Mouse (Mus musculus): ENCODE measurements around the gene Arsa. TPM values are rescaled to one million over a fixed set of nuclear protein-coding genes. Genes with fewer than 3 reads are reported as not detected.

Gene Arsa
- 45.2 and 46.6 TPM in 2 replicates for polyA plus RNA-seq (2012; rRNA removed)

DNA sequence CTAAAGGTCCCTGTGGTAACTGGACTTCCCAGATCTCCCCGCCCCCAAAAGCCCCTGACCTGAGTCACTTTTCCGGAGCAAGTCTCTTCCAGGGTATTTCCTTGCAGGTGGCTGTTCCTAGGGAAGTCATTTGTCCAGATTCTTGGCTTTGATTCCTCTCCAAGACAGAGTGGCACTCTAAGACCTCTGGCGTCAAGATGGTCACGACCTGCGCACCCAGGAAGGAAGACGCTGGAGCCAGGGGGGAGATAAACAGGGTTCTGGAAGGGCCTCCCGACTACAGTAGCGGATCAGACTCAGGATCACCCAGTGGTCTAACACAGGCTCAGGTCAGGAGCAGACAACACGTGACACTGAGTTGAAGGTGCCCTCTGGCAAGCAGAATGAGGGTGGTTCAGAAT, at the start of gene Arsa:
Gene Arsa, minus strand, starts transcription at position 335 of the 401 bp plus-strand sequence.

DNA sequence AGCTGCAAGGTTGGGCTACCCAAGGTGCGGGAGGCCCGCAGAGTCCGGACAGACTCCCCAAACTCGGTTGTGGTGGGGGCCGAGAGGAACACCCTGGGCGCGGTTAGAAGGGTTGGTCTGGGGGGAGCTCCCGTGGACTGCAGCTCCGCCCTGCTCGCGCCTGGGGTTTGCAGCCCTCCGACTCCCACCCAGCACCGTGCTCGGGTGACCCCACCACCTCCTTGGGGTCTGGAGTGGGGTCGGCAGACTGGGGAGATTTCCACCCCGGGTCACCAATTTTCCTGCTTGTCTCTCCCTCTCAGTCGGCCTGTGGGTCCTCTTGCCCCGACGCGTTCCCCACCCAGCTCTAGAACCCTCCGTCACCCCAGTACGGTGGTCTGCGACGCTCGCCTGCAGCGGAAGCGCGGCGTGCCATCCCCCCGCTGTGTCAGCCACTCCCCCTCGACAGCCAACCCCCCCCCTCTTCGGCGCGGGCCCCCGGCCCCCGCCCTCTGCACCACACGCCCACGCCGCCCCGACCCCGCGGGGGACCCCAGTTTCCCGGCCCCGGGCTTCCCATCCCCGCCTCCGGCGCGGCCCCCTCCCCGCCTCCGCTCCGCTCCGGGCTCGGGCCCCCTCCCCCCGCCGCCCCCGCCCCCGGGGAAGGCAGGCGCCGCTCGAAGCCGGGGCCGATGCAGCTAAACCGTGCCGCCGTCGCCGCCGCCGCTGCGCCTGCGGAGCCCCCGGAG, 21.9 kb upstream of the Arsa start, which contains the start of gene Shank3:
Gene Shank3, plus strand, starts transcription at position 663 of the 728 bp plus-strand sequence.

DNA sequence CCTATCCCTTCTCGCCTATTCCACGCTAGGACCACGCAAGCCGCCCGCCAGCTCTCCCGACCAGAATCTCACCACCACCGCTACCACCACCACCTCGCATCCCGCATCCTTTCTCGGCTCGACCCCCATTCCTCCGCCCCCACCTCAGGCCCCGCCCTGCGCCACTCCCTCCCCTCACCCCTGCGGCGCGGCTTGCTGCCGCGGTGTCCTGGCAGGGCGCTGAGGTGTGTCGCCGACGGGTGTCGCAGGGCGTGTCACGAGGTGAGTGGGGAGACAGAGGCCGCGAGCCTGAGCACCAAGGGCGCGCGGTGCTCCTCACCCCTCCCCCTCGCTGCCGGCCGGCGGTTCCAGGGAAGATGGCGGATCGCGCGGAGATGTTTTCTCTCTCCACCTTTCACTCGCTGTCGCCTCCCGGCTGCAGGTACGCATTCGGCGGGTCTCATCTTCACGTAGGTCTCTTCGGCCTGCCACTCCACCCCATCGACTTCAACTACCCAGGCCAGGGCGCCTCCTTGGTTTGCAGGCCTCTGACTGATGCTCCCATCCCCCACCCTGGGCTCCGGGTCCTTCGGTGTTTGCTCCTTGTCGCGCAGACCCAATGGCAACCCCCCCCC, 23.3 kb downstream of the Arsa start, which contains the start of gene Mapk8ip2:
Gene Mapk8ip2, plus strand, starts transcription at position 49 of the 614 bp plus-strand sequence.

DNA sequence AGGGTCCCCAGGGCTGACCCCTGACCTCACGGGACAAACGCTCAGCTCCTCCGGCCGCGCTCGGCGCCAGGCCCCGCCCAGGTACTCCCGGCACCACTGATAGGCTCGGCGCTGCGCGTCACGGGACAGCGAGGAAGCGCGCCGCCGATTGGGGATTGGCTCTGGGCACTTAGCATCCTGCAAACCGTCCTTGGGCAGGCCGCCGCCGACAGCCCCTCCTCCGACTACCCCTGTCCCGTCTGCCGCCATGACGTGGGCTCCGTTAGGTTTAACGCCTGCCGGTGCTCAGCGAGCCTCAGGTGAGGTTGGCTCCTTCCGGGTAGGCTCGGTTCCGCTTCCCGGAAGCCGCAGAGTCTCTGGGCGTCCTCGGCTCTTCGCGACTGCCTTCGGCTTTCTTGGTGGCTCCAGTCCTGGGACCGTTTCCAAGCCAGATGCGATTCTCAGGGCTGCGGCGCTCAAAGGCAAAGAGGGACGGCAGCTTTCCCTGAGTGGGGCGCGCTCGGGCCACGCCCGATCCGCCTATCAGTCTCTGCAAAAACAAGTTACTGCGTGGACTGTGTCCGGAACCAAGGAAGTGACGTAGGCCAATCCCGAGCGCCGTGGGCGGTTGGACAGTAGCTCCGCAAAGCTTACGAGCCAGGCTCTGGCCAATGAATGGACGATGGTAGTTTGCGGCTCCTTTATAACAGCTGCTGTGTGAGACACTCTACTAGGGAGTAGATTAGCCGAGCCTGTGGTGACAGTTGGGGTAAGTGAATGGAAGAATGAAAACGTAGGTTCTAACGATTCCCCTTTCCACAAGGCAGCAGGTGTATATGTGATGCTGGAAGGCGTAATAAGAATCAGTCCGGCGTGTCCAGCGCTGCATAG, 47.6 kb downstream of the Arsa start, which contains the start of the genes C730034F03Rik, Gm44502 and Chkb:
Gene C730034F03Rik, plus strand, starts transcription at position 238 of the 870 bp plus-strand sequence.
Gene Gm44502, minus strand, starts transcription at position 345 of the 870 bp plus-strand sequence.
Gene Chkb, minus strand, starts transcription at position 557 of the 870 bp plus-strand sequence.

DNA sequence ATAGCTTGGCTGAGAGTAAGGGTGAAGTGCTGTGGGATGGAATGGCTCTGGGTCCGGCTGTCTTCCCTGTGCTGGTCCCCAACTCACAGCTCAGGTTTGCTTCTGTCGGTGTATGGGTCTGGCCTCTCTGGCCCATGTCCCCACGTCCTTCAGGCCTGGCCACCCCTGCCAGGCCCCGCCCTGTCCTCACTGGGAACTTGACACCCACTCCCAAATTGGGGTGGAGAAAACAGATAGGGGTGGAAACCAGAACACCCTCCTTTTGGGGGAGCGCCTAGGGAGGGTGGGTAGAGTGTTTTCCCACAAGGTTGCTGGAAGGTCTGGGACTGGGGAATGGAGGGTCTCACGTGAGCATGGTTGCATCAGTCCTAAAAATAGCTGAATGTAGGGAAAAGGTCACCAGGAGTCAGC, 51.5 kb downstream of the Arsa start, which contains the start of gene Cpt1b:
Gene Cpt1b, minus strand, starts transcription at position 153 of the 411 bp plus-strand sequence.

Other genes starting within 250 kb of the Arsa start
- 227 and 272 TPM in 2 replicates for gene Sbf1, start 162.1 kb downstream of the Arsa start, polyA plus RNA-seq (2012; rRNA removed)
- gene Adm2, start 154.7 kb downstream of the Arsa start, polyA plus RNA-seq (2012; rRNA removed) = 0.30 and 1.4 TPM in 2 replicates
- gene Miox, start 143.0 kb downstream of the Arsa start, polyA plus RNA-seq (2012; rRNA removed) = 0.20 TPM in 1 of 2 replicates, not detected in the other
- gene Lmf2, start 121.8 kb downstream of the Arsa start, polyA plus RNA-seq (2012; rRNA removed) = 43.5 and 43.9 TPM in 2 replicates
- gene Ncaph2, start 121.7 kb downstream of the Arsa start, polyA plus RNA-seq (2012; rRNA removed) = 122 and 131 TPM in 2 replicates
- 52.1 and 55.9 TPM in 2 replicates for gene Sco2, start 103.6 kb downstream of the Arsa start, polyA plus RNA-seq (2012; rRNA removed)
- gene Tymp, start 100.4 kb downstream of the Arsa start, polyA plus RNA-seq (2012; rRNA removed) = 8.3 and 8.6 TPM in 2 replicates
- 48.4 and 50.3 TPM in 2 replicates for gene Odf3b, start 98.1 kb downstream of the Arsa start, polyA plus RNA-seq (2012; rRNA removed)
- 0.27 and 0.44 TPM in 2 replicates for gene Klhdc7b, start 92.5 kb downstream of the Arsa start, polyA plus RNA-seq (2012; rRNA removed)
- 0.37 TPM in 1 of 2 replicates, not detected in the other for gene Syce3, start 66.9 kb downstream of the Arsa start, polyA plus RNA-seq (2012; rRNA removed)
- 2.4 and 3.1 TPM in 2 replicates for gene Cpt1b, start 51.6 kb downstream of the Arsa start, polyA plus RNA-seq (2012; rRNA removed)
- 0.54 and 0.65 TPM in 2 replicates for gene C730034F03Rik, start 47.8 kb downstream of the Arsa start, polyA plus RNA-seq (2012; rRNA removed)
- 2.7 and 4.2 TPM in 2 replicates for gene Gm44502, start 47.7 kb downstream of the Arsa start, polyA plus RNA-seq (2012; rRNA removed)
- gene Chkb, start 47.5 kb downstream of the Arsa start, polyA plus RNA-seq (2012; rRNA removed) = 84.7 and 107 TPM in 2 replicates
- gene Mapk8ip2, start 23.5 kb downstream of the Arsa start, polyA plus RNA-seq (2012; rRNA removed) = 2.3 and 2.4 TPM in 2 replicates
- gene Shank3, start 22.2 kb upstream of the Arsa start, polyA plus RNA-seq (2012; rRNA removed) = 11.4 and 11.7 TPM in 2 replicates
- gene Acr, start 90.9 kb upstream of the Arsa start, polyA plus RNA-seq (2012; rRNA removed) = 0.21 and 0.28 TPM in 2 replicates
- gene Rabl2, start 114.5 kb upstream of the Arsa start, polyA plus RNA-seq (2012; rRNA removed) = 5.5 and 7.3 TPM in 2 replicates

Data from colon, adult 2 months (tissue).